Mouse (Mus musculus) ES-Bruce4 (cell line): Measurements from ENCODE around the gene Tdrd1. TPM values are rescaled to one million over a fixed set of nuclear protein-coding genes. Genes with fewer than 3 reads are reported as not detected.

Source experiments
- H3K27ac ChIP-seq: 2 replicates; pipeline ENCODE4 v1.5.1; 2012; ENCODE audit warnings: low read length, inconsistent platforms; ENCODE audit not compliant: insufficient read depth
- H3K27me3 ChIP-seq: 2 replicates; pipeline ENCODE4 v1.6.1; 2012; ENCODE audit warnings: mild to moderate bottlenecking, low read length, inconsistent platforms; ENCODE audit not compliant: control insufficient read depth, poor library complexity, insufficient read depth, severe bottlenecking
- H3K36me3 ChIP-seq: 2 replicates; pipeline ENCODE4 v1.6.1; 2012; ENCODE audit warnings: inconsistent platforms, mild to moderate bottlenecking, low read length, moderate library complexity; ENCODE audit not compliant: control insufficient read depth, poor library complexity, insufficient read depth, severe bottlenecking
- H3K4me1 ChIP-seq: one replicate; pipeline ENCODE4 v1.8.1; 2011; ENCODE audit warnings: low read length; ENCODE audit not compliant: control insufficient read depth, insufficient read depth
- H3K4me3 ChIP-seq: 2 replicates; pipeline ENCODE4 v1.5.1; 2011; ENCODE audit warnings: low read depth, mild to moderate bottlenecking, low read length
- H3K9ac ChIP-seq: 2 replicates; pipeline ENCODE4 v1.6.1; 2012; ENCODE audit warnings: low read depth, mild to moderate bottlenecking, inconsistent platforms; ENCODE audit not compliant: poor library complexity, severe bottlenecking
- H3K9me3 ChIP-seq: replicated peaks from 2 replicates; pipeline ENCODE4 v1.6.1; 2012; ENCODE audit warnings: mild to moderate bottlenecking, low read length, inconsistent platforms; ENCODE audit not compliant: control insufficient read depth, poor library complexity, insufficient read depth, severe bottlenecking
- CTCF ChIP-seq: IDR thresholded peaks from one replicate; pipeline ENCODE4 v1.8.1; 2011; ENCODE audit warnings: low read depth, low read length
- EP300 ChIP-seq: IDR thresholded peaks from 2 replicates; pipeline ENCODE4 v1.6.1; 2011; ENCODE audit warnings: low read depth, low read length; ENCODE audit not compliant: insufficient read depth
- POLR2A ChIP-seq: IDR thresholded peaks from one replicate; pipeline ENCODE4 v1.8.1; 2011; ENCODE audit warnings: low read length; ENCODE audit not compliant: insufficient read depth
- polyA plus RNA-seq: library from polyadenylated mRNA; stranded (reverse); fragments of >200 nt; gene quantifications from 2 replicates; pipeline ENCODE4 v1.2.4, GENCODE M21; 2011; ENCODE audit warnings: low read depth; ENCODE audit not compliant: missing spikeins, insufficient read depth, insufficient read length

Tdrd1 gene
- polyA plus RNA-seq, 1 experiment, result 1.7 TPM

- Histone ChIP-seq H3K27me3 (0 out of 2 replicates have a peak, but pooled peaks cover 2% of the 10 kb centered on the region), H3K4me1 (no peaks in the 10 kb centered on the region), H3K4me3 (peak within 1 kb of the TSS; percentile 70), H3K9me3 (no peaks in the 10 kb centered on the region), H3K9ac (peak within 1 kb of the TSS; percentile 65), H3K36me3 (no peaks in the 10 kb centered on the region), H3K27ac (no peak within 1 kb of the TSS)
- peak; percentile 96 for TF ChIP-seq POLR2A
- no peak for TF ChIP-seq CTCF
Observed at GRCm38 (mm10) chr19:56821798-56822447, 4.1 kb upstream of the Tdrd1 start, which contains the start of gene Ccdc186. Gene Ccdc186 (minus strand): TSS chr19:56822190.

GRCm38 (mm10) chr19:56822448-56822836, 3.6 kb upstream of the Tdrd1 start:
- Histone ChIP-seq H3K9me3 (no peaks in the 10 kb centered on the region), H3K36me3 (no peaks in the 10 kb centered on the region), H3K4me1 (no peaks in the 10 kb centered on the region), H3K4me3 (peak overlapping the region; percentile 67), H3K9ac (peak overlapping the region; percentile 65), H3K27me3 (0 out of 2 replicates have a peak, but pooled peaks cover 4% of the 10 kb centered on the region), H3K27ac (no peak overlapping the region)
- no peak for TF ChIP-seq EP300

- Histone ChIP-seq H3K27ac (no peak overlapping the region), H3K9ac (no peak overlapping the region), H3K4me3 (no peak overlapping the region), H3K9me3 (no peaks in the 10 kb centered on the region), H3K36me3 (no peaks in the 10 kb centered on the region), H3K27me3 (0 out of 2 replicates have a peak, but pooled peaks cover 4% of the 10 kb centered on the region), H3K4me1 (no peaks in the 10 kb centered on the region)
- TF ChIP-seq POLR2A, result no peak
- no peak for TF ChIP-seq EP300
- no peak for TF ChIP-seq CTCF
Observed at GRCm38 (mm10) chr19:56828305-56828704, 2.3 kb downstream of the Tdrd1 start.

- 0 out of 2 replicates have a peak, but pooled peaks cover 4% of the 10 kb centered on the region for H3K27me3 ChIP-seq
Observed at GRCm38 (mm10) chr19:56829267-56829666, 3.3 kb downstream of the Tdrd1 start.

GRCm38 (mm10) chr19:56830163-56830562, 4.2 kb downstream of the Tdrd1 start:
- no peak overlapping the region for H3K27ac ChIP-seq
- no peak overlapping the region for H3K9ac ChIP-seq
- no peaks in the 10 kb centered on the region for H3K9me3 ChIP-seq
- H3K36me3 ChIP-seq, result no peaks in the 10 kb centered on the region
- no peak overlapping the region for H3K4me3 ChIP-seq
- 0 out of 2 replicates have a peak, but pooled peaks cover 2% of the 10 kb centered on the region for H3K27me3 ChIP-seq
- TF ChIP-seq CTCF (no peak), POLR2A (no peak), EP300 (no peak)
- no peaks in the 10 kb centered on the region for H3K4me1 ChIP-seq

More at GRCm38 (mm10) chr19:56829267-56829666, 3.3 kb downstream of the Tdrd1 start:
- no peak for TF ChIP-seq EP300
- TF ChIP-seq POLR2A, result no peak
- no peak for TF ChIP-seq CTCF
- Histone ChIP-seq H3K4me1 (no peaks in the 10 kb centered on the region), H3K4me3 (no peak overlapping the region), H3K9ac (no peak overlapping the region), H3K9me3 (no peaks in the 10 kb centered on the region), H3K36me3 (no peaks in the 10 kb centered on the region), H3K27ac (no peak overlapping the region)

GRCm38 (mm10) chr19:56835340-56835739, 9.3 kb downstream of the Tdrd1 start:
- no peak overlapping the region for H3K4me3 ChIP-seq
- no peaks in the 10 kb centered on the region for H3K36me3 ChIP-seq
- no peak overlapping the region for H3K27ac ChIP-seq
- no peak overlapping the region for H3K9ac ChIP-seq
- H3K27me3 ChIP-seq, result no peaks in the 10 kb centered on the region
- no peaks in the 10 kb centered on the region for H3K4me1 ChIP-seq
- TF ChIP-seq CTCF, result no peak
- TF ChIP-seq POLR2A, result no peak
- TF ChIP-seq EP300, result no peak
- H3K9me3 ChIP-seq, result no peaks in the 10 kb centered on the region
